Mouse (Mus musculus) adrenal gland, adult 18-20 months (tissue): Measurements from ENCODE around the gene Edn2. TPM values are rescaled to one million over a fixed set of nuclear protein-coding genes. Genes with fewer than 3 reads are reported as not detected.

Source experiments
- DNase-seq, 2 experiments: peaks; one replicate each; pipeline ENCODE4 v3.0.0; 2021 to 2022; ENCODE audit warnings: low spot score in 2 of 2
- long read RNA-seq, 2 experiments: library from polyadenylated mRNA; stranded (forward); transcript quantifications; one replicate each; pipeline ENCODE4 v2.0.0; 2021
- total RNA-seq, 2 experiments: library from RNA; stranded (reverse); gene quantifications; 1 replicate in 1 of 2; 2 replicates in 1 of 2; pipeline ENCODE4 v1.2.3; 2021

Gene Edn2
- under 1 TPM in 1 of 2 experiments, not detected in 1; 0.26 TPM for total RNA-seq
- long read RNA-seq, experiment 1, result 0 reads
- long read RNA-seq, experiment 2, result 0 reads

DNA sequence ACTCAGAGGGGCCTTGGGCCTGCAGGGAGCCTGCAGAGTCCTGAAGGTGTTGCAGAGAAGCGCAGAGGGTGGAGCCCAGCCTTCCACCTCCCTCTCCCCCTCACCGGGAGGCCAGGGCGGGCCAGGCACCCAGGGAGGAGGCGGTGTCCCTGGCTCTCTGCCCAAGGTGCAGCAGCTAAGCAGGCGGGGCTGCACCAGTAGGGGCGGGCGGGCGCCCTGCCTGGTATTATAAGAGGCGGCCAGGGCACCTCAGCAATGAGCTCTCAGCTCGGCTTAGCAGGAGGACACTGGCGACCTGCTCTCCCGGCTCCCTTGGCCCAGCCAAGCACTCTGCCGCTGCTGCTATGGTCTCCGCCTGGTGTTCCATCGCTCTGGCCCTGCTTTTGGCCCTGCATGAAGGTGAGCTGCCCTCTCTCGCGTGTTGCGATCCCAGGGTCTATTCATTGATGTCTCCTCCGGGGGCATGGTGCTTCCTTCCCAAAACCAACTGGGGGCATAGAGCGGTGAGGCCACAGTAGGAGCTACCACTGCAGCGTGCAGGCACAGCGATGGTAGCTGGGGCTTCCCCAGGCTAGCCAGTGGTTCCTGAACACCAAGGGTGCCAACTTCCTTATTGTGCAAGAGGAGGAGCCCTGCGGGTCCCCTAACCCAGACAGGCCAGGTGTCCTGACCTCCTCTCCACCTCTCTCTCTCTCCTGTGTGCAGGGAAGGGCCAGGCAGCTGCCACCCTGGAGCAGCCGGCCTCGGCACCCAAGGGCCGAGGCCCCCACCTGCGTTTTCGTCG lies at the start of gene Edn2:
TSS of gene Edn2 (plus strand) at position 41 of the 784 bp plus-strand sequence.
- peak; percentile 60 to 73 for DNase-seq

DNA sequence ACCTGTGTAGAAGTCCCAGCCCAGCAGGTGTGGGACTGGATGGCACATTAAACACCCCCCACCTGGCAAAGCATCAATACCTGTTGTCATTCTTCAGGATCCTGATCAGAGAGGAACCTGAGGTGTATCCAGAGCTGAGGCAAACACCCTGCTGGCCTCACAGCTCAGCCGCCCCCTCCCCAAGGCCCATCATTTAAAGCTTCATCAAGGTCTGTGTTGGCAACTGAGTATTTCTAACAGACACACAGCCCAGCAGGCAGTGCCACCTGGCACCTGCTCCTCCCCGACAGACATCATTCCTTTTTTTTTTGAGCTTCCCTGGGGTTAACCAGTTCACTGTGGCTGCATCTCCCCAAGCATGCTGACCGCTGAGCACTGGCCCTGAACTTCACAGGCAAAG lies 45.5 kb upstream of the Edn2 start:
- DNase-seq, result no peak

DNA sequence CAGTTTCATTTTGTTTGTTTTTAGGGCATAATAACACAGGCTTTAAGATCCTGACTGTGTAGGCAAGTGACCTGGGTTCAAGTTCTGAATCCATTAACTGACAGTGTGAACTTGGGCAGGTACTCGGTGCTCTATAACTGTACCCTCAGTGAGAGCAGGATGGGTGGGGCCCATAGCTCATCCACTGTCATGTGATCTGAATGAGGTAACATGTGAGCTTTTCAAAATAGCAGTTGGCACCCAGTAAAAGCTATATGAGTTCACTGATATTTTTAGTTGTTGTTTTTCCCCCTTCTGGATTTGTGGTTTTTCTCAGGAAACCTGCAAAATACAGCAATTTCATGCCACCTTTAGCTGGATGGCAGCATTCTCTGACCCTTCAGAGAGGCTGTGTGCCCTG lies 44.7 kb upstream of the Edn2 start:
- no peak for DNase-seq

DNA sequence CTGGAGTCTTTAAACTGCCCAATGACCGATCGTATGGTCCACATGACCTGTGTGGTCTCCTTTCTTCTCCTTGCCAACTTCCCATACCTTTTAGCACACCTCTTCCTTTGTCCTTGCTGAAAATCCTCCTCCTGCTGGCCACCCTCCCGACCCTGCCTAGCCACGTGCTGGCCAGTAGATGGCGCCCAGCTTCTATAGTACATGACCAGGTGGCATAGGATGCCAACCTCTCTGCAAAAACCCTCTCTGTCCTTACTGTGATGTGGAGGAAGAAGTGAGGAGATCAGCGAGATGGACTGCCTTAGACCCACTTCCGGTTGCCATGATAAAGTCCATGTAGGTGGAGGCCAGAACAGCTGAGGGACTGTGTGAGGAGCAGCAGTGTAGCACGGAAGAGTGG lies 40.7 kb upstream of the Edn2 start:
- peak; percentile 68 for DNase-seq

DNA sequence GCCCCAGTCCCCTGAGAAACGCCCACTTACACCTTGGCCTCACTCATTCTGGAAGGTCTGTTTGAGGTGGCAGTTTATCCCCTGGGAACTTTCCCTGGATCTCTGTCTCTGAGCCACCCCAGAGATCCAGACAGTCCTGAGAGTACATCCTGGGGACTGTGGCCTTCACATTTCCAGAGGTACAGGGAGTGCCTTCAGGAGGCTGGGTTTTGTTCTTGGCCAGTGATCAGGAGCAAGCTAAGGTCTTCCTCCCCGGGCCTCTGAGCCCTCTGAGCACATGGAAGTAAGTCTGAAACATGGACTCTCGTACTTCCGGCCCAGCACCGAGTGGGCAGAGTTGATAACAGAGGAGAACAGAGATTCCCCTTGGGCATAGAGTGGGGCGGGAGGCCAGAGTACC lies 36.4 kb upstream of the Edn2 start:
- no peak for DNase-seq

DNA sequence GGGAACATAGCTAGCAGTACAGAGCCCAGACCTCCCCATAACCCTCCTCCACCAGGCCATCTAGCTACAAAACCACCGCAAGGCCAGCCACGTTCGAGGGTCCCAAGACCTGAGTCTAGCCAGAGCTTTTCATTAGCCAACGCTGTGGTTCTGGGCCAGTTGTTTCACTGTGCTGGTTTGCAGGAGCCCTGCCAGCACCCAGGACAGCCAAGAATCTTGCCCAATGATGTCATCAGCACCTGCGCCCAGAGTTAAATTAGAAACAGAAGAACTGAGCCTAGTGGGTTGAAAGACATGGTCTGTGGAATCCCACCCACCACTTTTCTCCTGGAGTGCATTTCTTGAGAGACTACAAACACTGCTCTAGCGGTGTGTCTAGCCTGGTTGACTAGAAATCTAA lies 35.0 kb upstream of the Edn2 start:
- DNase-seq, result no peak

DNA sequence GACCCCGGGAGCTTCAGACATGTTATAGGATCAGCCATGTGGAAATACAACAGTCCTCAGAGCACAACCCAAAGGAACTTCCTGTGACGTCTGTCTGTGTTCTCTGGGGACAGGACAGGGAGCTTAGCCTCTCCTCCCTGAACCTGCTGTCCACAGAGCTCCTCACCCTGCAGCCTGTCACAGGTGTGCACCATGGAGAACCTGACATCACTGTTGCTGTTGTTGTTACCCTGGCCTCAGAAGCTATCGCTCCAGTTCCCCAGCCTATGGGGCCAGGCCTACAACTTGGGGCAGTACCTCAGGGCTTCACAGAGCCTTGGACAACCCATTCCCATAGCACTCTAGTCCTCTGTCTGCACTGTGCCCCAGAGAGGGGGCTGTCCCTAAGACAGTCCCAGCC lies 33.7 kb upstream of the Edn2 start:
- DNase-seq, result no peak

DNA sequence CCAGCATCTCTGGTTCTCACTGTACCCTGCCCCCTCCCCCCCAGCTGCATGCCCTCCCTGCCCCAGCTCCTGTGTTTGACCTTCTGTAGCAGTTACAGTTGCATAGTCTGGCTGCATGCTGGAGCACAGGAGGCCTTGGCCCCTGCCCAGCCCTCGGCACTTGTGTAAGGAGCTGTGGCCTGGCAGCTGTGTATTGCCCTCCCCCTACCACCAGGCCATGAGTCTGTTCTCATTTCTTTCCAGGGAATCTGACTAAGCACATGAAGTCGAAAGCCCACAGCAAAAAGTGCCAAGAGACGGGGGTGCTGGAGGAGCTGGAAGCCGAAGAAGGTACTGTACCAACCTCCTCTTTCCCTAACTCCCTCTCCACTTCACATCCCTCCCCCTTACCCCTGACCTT lies 33.0 kb upstream of the Edn2 start:
- peak; percentile 49 to 53 for DNase-seq

DNA sequence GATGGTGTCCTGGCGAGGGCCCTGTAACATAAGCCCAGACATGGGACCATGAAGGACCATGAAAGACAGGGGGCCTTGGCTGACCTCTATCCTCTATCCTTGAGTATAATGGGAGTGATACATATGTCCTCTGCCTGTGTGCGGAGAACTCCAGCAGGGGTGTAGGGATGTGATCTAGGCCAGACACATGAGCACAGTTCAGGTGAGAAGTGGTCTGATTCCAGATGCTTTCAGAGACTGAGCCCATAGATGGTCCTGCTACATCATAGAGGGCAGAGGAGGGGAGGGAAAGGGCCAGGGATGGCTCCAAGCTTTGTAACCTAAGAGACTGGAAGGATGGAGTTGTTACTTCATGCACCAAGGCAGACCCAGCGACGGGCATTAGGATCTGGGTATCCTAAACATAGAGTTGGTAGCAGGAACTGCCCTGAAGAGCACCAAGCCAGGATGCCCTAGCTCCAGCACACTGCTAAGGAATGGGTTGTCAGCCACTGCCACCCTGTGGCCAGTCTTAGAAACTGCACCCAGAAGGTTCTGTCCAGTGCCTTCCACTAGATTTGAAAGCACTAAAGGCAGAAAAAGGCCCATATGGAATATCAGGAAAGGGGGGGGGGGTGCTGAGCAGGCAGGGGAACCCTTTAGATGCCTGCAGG lies 31.6 kb upstream of the Edn2 start:
- peak; percentile 56 to 60 for DNase-seq

DNA sequence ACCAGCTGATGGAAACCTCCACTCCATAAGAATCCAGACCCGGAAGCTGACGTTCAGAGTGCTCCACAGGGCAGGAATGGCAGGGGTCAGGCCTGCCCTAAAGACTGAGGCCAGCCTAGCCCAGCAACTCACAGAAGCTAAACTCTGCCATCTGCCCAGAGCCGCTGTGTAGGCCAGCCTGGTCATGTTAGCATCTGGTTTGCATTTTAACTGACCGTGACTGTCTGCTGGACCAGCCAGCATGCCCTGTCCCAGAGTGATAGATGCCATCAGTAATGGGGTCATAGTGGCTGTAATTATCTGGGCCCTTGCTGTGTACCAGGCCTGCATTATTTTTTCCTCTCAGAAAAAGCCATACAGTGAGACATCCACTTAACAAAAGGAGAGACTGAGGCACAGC lies 30.1 kb upstream of the Edn2 start:
- DNase-seq, result no peak

DNA sequence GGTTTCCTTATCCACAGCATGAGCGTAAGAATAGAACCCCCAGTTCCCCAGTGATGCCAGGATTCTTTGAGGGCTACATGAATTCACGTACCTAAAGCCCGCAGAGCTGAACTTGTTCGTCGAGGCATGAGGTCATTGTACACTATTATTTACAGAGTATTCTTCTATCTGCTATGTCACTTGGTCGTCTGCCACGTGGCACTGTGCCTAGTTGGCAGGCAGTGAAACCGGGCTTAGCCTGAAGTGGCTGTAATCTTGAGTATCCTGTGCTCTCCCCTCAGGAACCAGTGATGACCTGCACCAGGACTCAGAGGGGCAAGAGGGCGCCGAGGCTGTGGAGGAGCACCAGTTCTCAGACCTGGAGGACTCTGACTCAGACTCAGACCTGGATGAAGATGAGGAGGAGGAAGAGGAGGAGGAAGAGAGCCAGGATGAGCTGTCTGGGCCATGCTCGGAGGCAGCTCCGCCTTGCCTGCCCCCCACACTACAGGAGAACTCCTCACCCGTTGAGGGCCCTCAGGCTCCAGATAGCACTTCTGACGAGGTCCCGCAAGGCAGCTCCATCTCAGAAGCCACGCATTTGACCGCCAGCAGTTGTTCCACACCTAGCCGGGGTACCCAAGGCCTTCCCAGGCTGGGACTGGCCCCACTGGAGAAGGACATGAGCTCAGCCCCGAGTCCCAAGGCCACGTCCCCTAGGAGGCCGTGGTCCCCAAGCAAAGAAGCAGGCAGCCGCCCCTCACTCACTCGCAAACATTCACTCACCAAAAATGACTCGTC lies 29.4 kb upstream of the Edn2 start:
- peak; percentile 84 to 86 for DNase-seq

DNA sequence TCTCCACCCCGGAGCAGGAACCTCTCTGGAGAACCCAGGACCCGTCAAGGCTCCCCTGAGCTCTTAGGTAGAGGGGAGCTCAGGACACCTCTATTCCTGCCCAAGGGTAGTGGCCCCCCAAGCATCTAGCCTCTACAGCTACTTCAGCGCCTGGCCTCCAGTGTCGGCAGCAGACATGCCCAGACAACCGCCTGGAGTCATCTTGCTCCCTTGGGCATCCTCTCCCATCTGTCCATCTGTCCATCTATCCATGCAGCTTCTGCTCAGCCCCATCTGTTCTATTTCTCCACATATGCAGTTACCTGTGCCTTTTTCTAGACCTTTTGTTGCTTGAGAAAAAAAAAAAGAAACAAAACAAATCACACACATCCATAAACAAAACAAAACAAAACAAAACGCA lies 26.8 kb upstream of the Edn2 start:
- no peak for DNase-seq

DNA sequence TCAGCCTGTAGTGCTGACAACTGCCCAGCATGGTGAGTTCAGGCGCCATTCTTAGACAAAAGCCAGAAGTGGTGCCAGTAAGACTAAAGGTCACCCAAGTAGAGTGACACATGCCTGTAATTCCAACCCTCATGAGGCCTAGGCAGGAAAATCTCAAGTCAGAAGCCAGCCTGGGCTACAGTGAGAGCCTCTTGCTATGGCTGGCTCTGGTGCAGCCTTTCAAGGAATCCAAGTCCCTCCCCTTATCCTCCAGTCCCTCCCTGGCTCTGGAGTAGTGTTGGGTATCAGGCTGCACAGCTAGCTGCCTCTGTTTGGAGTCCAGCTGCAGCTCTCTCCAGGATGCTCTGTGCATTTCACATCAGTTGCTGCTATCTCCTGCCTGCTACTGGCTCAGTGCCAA lies 19.2 kb upstream of the Edn2 start:
- no peak for DNase-seq

DNA sequence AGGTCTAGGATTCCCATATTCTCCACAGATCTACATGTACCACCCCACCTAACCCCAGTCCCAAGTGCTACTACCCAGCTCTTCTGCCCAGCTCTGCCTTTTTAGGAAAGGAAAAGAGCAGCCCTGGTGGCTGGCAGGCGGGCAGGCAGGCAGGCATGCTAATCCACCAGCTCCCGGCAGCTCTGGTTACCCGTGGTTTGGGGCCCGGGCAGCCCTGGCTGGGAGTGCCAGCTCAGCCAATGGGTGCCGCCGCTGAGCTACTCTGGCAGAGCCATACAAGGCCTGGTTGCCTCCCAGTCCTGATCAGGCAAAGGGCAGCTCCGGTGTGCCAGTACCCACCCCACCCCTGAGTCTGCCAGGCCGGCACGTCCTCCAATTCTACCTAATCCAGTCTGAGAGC lies 18.1 kb upstream of the Edn2 start:
- DNase-seq, result no peak

DNA sequence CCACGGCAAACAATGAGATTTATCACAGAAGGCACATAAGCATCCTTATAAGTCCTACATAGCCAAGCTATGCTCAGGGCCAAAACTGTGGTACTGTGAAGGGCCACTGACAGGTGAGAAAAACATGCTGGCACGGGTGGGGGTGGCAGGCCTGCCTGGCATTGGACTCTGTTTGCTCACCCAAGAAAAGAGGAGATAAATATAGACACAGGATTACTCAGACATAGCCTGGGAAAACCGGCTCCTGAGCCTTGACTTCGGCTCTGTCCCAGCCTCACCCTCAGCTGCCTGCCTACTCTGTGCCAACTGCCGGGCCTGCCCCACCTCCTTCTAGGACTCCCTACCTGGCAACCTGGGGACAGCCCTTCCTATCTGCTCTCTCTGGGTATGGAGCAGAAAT lies 16.7 kb upstream of the Edn2 start:
- DNase-seq, result no peak

DNA sequence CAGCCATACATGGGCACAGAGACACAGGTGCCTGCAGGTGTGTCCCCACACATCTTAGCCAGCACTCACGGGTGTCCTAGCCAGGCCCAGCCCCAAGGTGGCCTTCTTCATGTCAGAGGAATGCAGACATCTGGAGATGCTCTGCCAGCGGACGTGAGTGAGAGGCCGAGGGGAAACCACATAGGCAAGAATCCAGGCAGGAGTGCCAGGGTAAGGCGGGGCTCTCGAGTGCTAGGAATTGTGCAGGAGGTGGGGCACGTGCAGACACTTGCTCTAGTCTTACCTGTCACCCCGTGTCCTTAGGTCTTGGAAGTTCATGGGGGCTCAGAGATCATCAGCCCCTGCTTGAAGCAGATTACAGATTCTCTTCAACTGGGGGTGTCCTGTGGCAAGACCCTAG lies 15.1 kb upstream of the Edn2 start:
- no peak for DNase-seq

DNA sequence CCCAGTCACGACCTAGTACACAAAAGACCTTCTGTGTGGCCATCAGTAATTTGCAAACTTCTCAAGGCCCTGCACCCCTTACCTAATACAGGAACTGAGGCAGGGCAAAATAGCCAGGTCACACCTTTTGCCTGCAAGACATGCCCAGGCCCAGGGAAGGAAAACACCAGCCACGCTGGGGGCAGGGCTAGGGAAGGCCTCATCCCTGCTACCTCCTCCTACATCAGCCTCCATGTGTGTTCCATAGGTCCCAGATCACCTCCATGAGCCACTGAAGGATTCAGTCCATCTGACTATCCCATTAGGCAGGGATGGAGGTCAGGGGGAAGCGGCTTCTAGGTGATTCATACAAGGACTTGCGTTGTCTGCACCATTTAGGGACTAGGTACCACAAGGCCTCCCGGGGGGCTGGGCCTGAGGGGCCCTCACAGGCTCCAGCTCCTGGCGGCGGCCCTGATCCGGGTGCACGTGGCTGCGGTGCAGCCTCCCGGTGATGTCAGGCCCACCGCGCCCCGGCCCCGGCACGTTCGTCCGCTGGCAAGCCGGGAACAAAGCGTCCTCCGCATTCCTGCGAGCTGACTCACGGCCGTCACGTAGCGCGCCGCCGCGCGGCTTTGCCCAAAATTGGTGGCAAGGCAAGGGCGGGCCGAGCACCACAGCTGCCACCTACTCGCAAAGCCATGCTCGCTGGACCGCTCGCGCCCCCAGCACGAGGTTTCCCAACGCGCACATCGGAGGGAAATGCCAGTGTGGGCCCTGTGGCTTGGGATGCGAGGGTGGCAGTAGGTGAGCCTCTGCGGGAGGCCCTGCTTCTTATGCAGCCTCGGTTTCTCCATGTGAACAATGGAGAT lies 12.5 kb upstream of the Edn2 start:
- DNase-seq, result peak; percentile 80 to 86

DNA sequence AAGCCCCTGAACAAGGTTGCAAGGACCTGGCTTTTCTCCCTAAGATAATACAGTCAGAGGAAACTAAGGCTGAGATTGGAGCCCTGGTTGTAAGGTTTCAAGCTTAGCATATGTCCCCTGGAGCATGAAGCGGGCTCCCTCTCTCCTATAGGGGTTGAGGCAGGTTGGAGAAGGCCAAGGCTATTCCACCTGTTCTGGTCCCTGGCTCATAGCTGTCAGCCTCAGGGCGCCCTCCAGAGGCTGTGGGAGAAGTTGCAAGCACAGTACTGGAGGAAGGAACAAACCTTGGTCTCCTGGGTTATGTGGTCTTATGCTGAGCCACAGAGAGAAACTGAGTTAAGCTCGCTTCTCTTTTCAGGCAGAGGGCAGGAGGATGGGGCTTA lies 11.9 kb upstream of the Edn2 start:
- no peak for DNase-seq

DNA sequence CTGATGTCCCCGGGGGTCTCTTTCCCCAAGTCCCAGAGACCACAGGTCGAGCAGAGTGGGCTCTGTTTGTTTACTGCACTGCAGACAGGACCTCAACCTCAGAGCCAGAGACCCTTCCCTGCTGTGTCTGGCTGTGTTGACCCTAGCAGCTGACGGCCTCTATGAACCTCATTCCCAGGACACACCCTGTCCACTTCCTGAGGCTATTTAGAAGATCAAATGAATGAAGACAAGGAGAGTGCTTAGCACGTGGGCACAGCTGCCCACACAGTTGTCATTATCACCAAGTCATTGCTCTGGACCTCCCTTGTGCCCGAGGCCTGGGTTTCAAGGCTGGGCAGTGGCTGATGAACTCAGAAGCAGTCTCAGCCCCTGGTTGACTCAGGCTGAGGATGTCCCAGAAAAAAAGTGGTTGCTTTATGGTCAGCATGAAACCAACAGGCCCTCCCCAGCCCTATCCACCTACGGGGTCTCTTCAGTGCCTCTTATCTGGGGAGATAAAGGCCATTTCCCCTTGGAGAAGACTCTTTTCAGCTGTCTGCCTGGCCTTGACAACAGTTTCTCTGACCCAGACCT lies 10.6 kb upstream of the Edn2 start:
- no peak for DNase-seq

DNA sequence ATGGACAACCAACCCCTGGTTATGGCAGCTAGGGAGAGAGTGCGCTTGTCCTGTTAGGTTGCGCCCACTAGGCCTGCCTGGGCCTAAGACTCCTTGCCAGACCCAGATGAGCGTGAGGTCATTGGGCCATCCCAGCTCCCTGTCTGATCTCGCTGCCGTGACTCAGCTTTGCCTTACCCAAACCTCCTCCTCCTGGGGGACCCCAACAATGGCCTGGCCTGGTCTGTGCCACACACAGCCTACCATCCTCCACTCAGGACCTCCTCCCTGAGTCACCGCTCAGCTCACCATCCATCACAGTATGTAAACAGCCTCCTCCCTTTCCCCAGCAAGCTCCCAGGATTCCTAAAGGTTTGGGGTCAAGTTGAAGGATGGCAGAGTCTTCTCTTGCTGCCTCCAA lies 9.1 kb upstream of the Edn2 start:
- DNase-seq, result no peak

DNA sequence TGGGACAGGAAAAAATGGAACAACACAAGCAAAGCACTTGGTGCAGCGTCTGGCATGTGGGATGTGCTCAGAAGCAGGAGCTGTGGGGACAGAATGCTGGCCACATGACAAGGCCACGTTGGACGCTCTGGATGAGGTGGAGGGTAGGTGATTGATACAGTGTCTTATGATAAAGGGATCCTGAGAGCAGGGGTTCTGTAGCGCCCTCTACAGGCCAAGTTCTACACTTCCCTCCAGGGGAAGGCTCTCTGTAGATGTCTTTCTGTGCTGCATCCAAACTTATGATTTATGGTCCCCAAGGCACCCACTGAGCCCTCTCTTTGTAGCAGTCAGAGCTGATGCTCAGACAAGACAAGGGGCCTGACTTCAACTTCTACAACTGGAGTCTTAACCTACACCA lies 8.4 kb upstream of the Edn2 start:
- no peak for DNase-seq
